Mouse (Mus musculus) intestine, embryonic 15.5 days (tissue): ENCODE measurements around the gene Vmn1r73. TPM values are rescaled to one million over a fixed set of nuclear protein-coding genes. Genes with fewer than 3 reads are reported as not detected.

Source experiments
- ATAC-seq: fragments of 200-750 bp; cut with Nextera tagmentation; 2 replicates; pipeline ENCODE4 v1.8.0; 2017; ENCODE audit warnings: moderate TSS enrichment, moderate library complexity
- H3K27ac ChIP-seq: fragments of 300-500 bp; sonication (generic); 2 replicates; pipeline ENCODE4 v1.5.1; 2015; ENCODE audit warnings: mild to moderate bottlenecking, inconsistent platforms
- H3K27me3 ChIP-seq: fragments of 300-500 bp; sonication (generic); replicated peaks from 2 replicates; pipeline ENCODE4 v1.6.1; 2015; ENCODE audit warnings: inconsistent platforms
- H3K36me3 ChIP-seq: fragments of 300-500 bp; sonication (generic); 2 replicates; pipeline ENCODE4 v1.6.1; 2015; ENCODE audit warnings: inconsistent platforms
- H3K4me1 ChIP-seq: fragments of 300-500 bp; sonication (generic); replicated peaks from 2 replicates; pipeline ENCODE4 v1.6.1; 2015; ENCODE audit warnings: inconsistent platforms
- H3K4me2 ChIP-seq: fragments of 300-500 bp; sonication (generic); replicated peaks from 2 replicates; pipeline ENCODE4 v1.6.1; 2015; ENCODE audit warnings: mild to moderate bottlenecking, inconsistent platforms
- H3K4me3 ChIP-seq: fragments of 300-500 bp; sonication (generic); replicated peaks from 2 replicates; pipeline ENCODE4 v1.5.1; 2015; ENCODE audit warnings: inconsistent platforms
- H3K9ac ChIP-seq: fragments of 300-500 bp; sonication (generic); 2 replicates; pipeline ENCODE4 v1.6.1; 2015; ENCODE audit warnings: inconsistent platforms
- H3K9me3 ChIP-seq: fragments of 300-500 bp; sonication (generic); 2 replicates; pipeline ENCODE4 v1.6.1; 2016; ENCODE audit warnings: inconsistent platforms
- WGBS: fragments of 180-500 bp; shearing (Covaris S2); methylation state at CpG from one replicate; pipeline ENCODE4 v1.1.7; 2015; 5-methylcytosine and 5-hydroxymethylcytosine counted together
- polyA plus RNA-seq: library from polyadenylated mRNA; unstranded; fragments of >200 nt; fragmentation: Nextera tagmentation; extraction: Ambion mirVana; gene quantifications from 2 replicates; pipeline ENCODE4 v1.2.1, GENCODE M21; 2015

The Vmn1r73 gene
- not detected in 2 replicates for polyA plus RNA-seq

DNA sequence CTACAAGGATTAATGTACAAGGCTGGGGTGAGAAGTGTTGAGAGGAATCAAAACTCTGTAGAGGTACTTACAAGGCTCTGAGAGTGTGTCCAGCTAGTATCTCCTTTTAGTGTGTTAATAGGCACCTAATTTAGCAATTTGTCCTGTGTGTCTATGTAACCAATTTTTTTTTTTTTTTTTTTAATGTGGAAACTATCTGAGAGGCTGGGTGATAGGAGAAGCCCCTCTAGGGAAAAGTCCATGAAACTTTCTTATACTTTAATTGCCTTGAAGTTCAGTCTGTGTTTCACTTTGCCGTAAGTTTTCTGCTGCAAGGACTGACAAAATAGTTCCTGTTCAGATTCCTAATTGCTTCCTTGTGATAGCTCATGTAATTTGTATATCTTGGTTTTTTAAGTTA is at the start of gene Vmn1r73:
Vmn1r73 (plus strand) TSS at position 301 of the 400 bp plus-strand sequence.
- no peaks in the 10 kb centered on the region for H3K27me3 ChIP-seq
- no peak within 1 kb of the TSS for H3K27ac ChIP-seq
- H3K4me2 ChIP-seq = no peak within 1 kb of the TSS
- H3K9ac ChIP-seq = no peak within 1 kb of the TSS
- 94% methylated on average over 1 of the region's 1 CpGs for WGBS
- no peak within 1 kb of the TSS for H3K4me3 ChIP-seq
- H3K9me3 ChIP-seq = no peaks in the 10 kb centered on the region
- H3K4me1 ChIP-seq = no peaks in the 10 kb centered on the region
- H3K36me3 ChIP-seq = no peaks in the 10 kb centered on the region
- no peak for ATAC-seq

Other genes with a start within 250 kb of the Vmn1r73 start
- not detected in 2 replicates for gene Zscan4-ps2, start 216.0 kb upstream of the Vmn1r73 start, polyA plus RNA-seq
- gene Zscan4-ps3, start 121.0 kb upstream of the Vmn1r73 start, polyA plus RNA-seq = not detected in 2 replicates
- not detected in 2 replicates for gene Vmn1r72, start 50.1 kb upstream of the Vmn1r73 start, polyA plus RNA-seq
- not detected in 2 replicates for gene Vmn1r74, start 103.7 kb downstream of the Vmn1r73 start, polyA plus RNA-seq
- gene Vmn1r75, start 144.4 kb downstream of the Vmn1r73 start, polyA plus RNA-seq = not detected in 2 replicates
- not detected in 2 replicates for gene Vmn1r76, start 207.9 kb downstream of the Vmn1r73 start, polyA plus RNA-seq